Mouse (Mus musculus) heart, postnatal 4 days (tissue): ENCODE results near the gene Iscu. TPM values are rescaled to one million over a fixed set of nuclear protein-coding genes. Genes with fewer than 3 reads are reported as not detected.

Experiments
- DNase-seq: peaks from one replicate; pipeline ENCODE4 v3.0.0; 2021
- total RNA-seq, 2 experiments: library from RNA; stranded (reverse); gene quantifications; 2 replicates each; pipeline ENCODE4 v1.2.3; 2021

The Iscu gene
- total RNA-seq, 2 experiments from 2014 or later: 102 to 104 TPM

- peak; percentile 51 for DNase-seq
These were observed 16.7 kb downstream of the Iscu start for GRCm38 (mm10) chr5:113789075-113789788.

GRCm38 (mm10) chr5:113790453-113791196, 18.1 kb downstream of the Iscu start:
- DNase-seq: no peak

- no peak for DNase-seq
These were observed 18.9 kb downstream of the Iscu start for GRCm38 (mm10) chr5:113791197-113792095.

GRCm38 (mm10) chr5:113796401-113797148, 24.0 kb downstream of the Iscu start:
- peak; percentile 58 for DNase-seq

GRCm38 (mm10) chr5:113797149-113797882, 24.8 kb downstream of the Iscu start:
- DNase-seq: no peak

GRCm38 (mm10) chr5:113798525-113798924, 26.0 kb downstream of the Iscu start:
- no peak for DNase-seq

GRCm38 (mm10) chr5:113799691-113800090, 27.1 kb downstream of the Iscu start:
- DNase-seq: no peak

GRCm38 (mm10) chr5:113800280-113800679, 27.7 kb downstream of the Iscu start, which contains the start of gene Tmem119:
Gene Tmem119, minus strand, starts transcription at chr5:113800516.
- DNase-seq: peak; percentile 72

GRCm38 (mm10) chr5:113804395-113804966, 31.9 kb downstream of the Iscu start:
- no peak for DNase-seq

GRCm38 (mm10) chr5:113805301-113805700, 32.8 kb downstream of the Iscu start:
- no peak for DNase-seq

GRCm38 (mm10) chr5:113806414-113806813, 33.9 kb downstream of the Iscu start:
- no peak for DNase-seq

GRCm38 (mm10) chr5:113807712-113808111, 35.2 kb downstream of the Iscu start:
- no peak for DNase-seq

GRCm38 (mm10) chr5:113808177-113808576, 35.6 kb downstream of the Iscu start:
- peak; percentile 42 for DNase-seq

- no peak for DNase-seq
These were observed 37.6 kb downstream of the Iscu start for GRCm38 (mm10) chr5:113810111-113810510.

- peak; percentile 55 for DNase-seq
These were observed 39.4 kb downstream of the Iscu start for GRCm38 (mm10) chr5:113811824-113812420.

- DNase-seq: no peak
These were observed 40.1 kb downstream of the Iscu start for GRCm38 (mm10) chr5:113812638-113813037.

- no peak for DNase-seq
These were observed 41.1 kb downstream of the Iscu start for GRCm38 (mm10) chr5:113813608-113814007.

GRCm38 (mm10) chr5:113814111-113815040, 41.8 kb downstream of the Iscu start:
- DNase-seq: no peak

- DNase-seq: no peak
These were observed 42.5 kb downstream of the Iscu start for GRCm38 (mm10) chr5:113815041-113815389.
